Mouse (Mus musculus) liver, postnatal 0 days (tissue): ENCODE measurements around the gene Casp4. TPM values are rescaled to one million over a fixed set of nuclear protein-coding genes. Genes with fewer than 3 reads are reported as not detected.

Experiments used
- ATAC-seq: fragments of 200-750 bp; cut with Nextera tagmentation; 2 replicates; pipeline ENCODE4 v1.8.0; 2017; ENCODE audit warnings: mild to moderate bottlenecking, moderate library complexity
- DNase-seq: peaks from one replicate; pipeline ENCODE4 v3.0.0-alpha.2; 2016
- H3K27ac ChIP-seq: fragments of 300-500 bp; sonication (generic); 2 replicates; pipeline ENCODE4 v1.5.1; 2014; ENCODE audit warnings: antibody characterized with exemption, moderate library complexity, mild to moderate bottlenecking, low read depth
- H3K27me3 ChIP-seq: fragments of 300-500 bp; sonication (generic); 2 replicates; pipeline ENCODE4 v1.6.1; 2014; ENCODE audit warnings: low read length, control low read depth, mixed read lengths; ENCODE audit not compliant: insufficient read depth
- H3K36me3 ChIP-seq: fragments of 300-500 bp; sonication (generic); replicated peaks from 2 replicates; pipeline ENCODE4 v1.6.1; 2014; ENCODE audit warnings: mild to moderate bottlenecking, control low read depth, low read length, moderate library complexity, mixed read lengths; ENCODE audit not compliant: insufficient read depth
- H3K4me1 ChIP-seq: fragments of 300-500 bp; sonication (generic); 2 replicates; pipeline ENCODE4 v1.6.1; 2014; ENCODE audit warnings: antibody characterized with exemption, mild to moderate bottlenecking, control low read depth; ENCODE audit not compliant: insufficient read depth
- H3K4me2 ChIP-seq: fragments of 300-500 bp; sonication (generic); 2 replicates; pipeline ENCODE4 v1.6.1; 2014; ENCODE audit warnings: low read depth, mild to moderate bottlenecking, low read length, moderate library complexity, mixed read lengths
- H3K4me3 ChIP-seq: fragments of 300-500 bp; sonication (generic); 2 replicates; pipeline ENCODE4 v1.5.1; 2014; ENCODE audit warnings: low read depth, low read length
- H3K9ac ChIP-seq: fragments of 300-500 bp; sonication (generic); replicated peaks from 2 replicates; pipeline ENCODE4 v1.6.1; 2014; ENCODE audit warnings: mild to moderate bottlenecking, moderate library complexity
- H3K9me3 ChIP-seq: fragments of 300-500 bp; sonication (generic); 2 replicates; pipeline ENCODE4 v1.6.1; 2016; ENCODE audit warnings: mild to moderate bottlenecking, control low read depth, low read length, mixed read lengths
- CTCF ChIP-seq: sonication (generic); IDR thresholded peaks from 2 replicates; pipeline ENCODE4 v1.5.1; 2016; ENCODE audit warnings: antibody characterized with exemption, low read depth
- EP300 ChIP-seq: IDR thresholded peaks from 2 replicates; pipeline ENCODE4 v1.6.1; 2016; ENCODE audit warnings: antibody characterized with exemption, low read depth, mild to moderate bottlenecking
- WGBS: fragments of 180-500 bp; shearing (Covaris S2); extraction: QIAGEN DNeasy Blood & Tissue Kit; methylation state at CpG from one replicate; pipeline ENCODE4 v1.1.7; 2014; ENCODE audit not compliant: insufficient replicate concordance; 5-methylcytosine and 5-hydroxymethylcytosine counted together
- polyA plus RNA-seq: library from polyadenylated mRNA; unstranded; fragments of >200 nt; fragmentation: Nextera tagmentation; extraction: Ambion mirVana; gene quantifications from 2 replicates; pipeline ENCODE4 v1.2.1, GENCODE M21; 2015

The Casp4 gene
- polyA plus RNA-seq, 1 experiment from 2014 or later, result 2.1 TPM

- DNase-seq, result no peak
- no peaks in the 10 kb centered on the region for H3K36me3 ChIP-seq
- TF ChIP-seq CTCF (no peak), EP300 (no peak)
Measured at GRCm38 (mm10) chr9:5286597-5286996, 22.0 kb upstream of the Casp4 start.

GRCm38 (mm10) chr9:5296354-5297237 is 12.0 kb upstream of the Casp4 start:
- Histone ChIP-seq H3K4me1 (no peaks in the 10 kb centered on the region), H3K36me3 (no peaks in the 10 kb centered on the region), H3K4me2 (no peak overlapping the region), H3K27me3 (no peaks in the 10 kb centered on the region), H3K9me3 (no peaks in the 10 kb centered on the region), H3K4me3 (no peak overlapping the region), H3K9ac (no peak overlapping the region), H3K27ac (no peak overlapping the region)
- ATAC-seq (no peak), DNase-seq (no peak)
- 53% methylated on average over 2 of the region's 2 CpGs for WGBS
- TF ChIP-seq EP300 (no peak), CTCF (no peak)

More at GRCm38 (mm10) chr9:5286597-5286996, 22.0 kb upstream of the Casp4 start:
- Histone ChIP-seq H3K4me2 (no peak overlapping the region), H3K9me3 (no peaks in the 10 kb centered on the region), H3K27ac (no peak overlapping the region), H3K4me3 (no peak overlapping the region), H3K27me3 (no peaks in the 10 kb centered on the region), H3K4me1 (no peaks in the 10 kb centered on the region), H3K9ac (no peak overlapping the region)
- no peak for ATAC-seq

GRCm38 (mm10) chr9:5298329-5299131 is 10.1 kb upstream of the Casp4 start, which contains the start of gene Casp1:
Gene Casp1 (plus strand): TSS chr9:5298517.
- no peaks in the 10 kb centered on the region for H3K4me1 ChIP-seq
- no peak for TF ChIP-seq CTCF
- no peak for TF ChIP-seq EP300
- H3K9me3 ChIP-seq, result no peaks in the 10 kb centered on the region
- no peak within 1 kb of the TSS for H3K9ac ChIP-seq
- ATAC-seq (peak; percentile 57), DNase-seq (no peak)
- 54% methylated on average over 11 of the region's 11 CpGs for WGBS
- H3K36me3 ChIP-seq, result no peaks in the 10 kb centered on the region
- no peaks in the 10 kb centered on the region for H3K27me3 ChIP-seq
- H3K4me2 ChIP-seq, result peak within 1 kb of the TSS; percentile 42
- H3K27ac ChIP-seq, result peak within 1 kb of the TSS; percentile 57; the same call in 1 of the 2 replicates
- H3K4me3 ChIP-seq, result peak within 1 kb of the TSS; percentile 29

GRCm38 (mm10) chr9:5299132-5299381 is 9.6 kb upstream of the Casp4 start:
- no peaks in the 10 kb centered on the region for H3K4me1 ChIP-seq
- WGBS, result 46% methylated on average over 2 of the region's 2 CpGs

GRCm38 (mm10) chr9:5310112-5310511 is 1.5 kb downstream of the Casp4 start:
- DNase-seq, result no peak

More at GRCm38 (mm10) chr9:5299132-5299381, 9.6 kb upstream of the Casp4 start:
- peak overlapping the region; percentile 29; the same call in 1 of the 2 replicates for H3K4me3 ChIP-seq
- no peaks in the 10 kb centered on the region for H3K27me3 ChIP-seq
- no peak for ATAC-seq
- no peaks in the 10 kb centered on the region for H3K36me3 ChIP-seq
- no peak for DNase-seq
- TF ChIP-seq EP300, result no peak
- TF ChIP-seq CTCF, result no peak
- H3K27ac ChIP-seq, result no peak overlapping the region
- H3K4me2 ChIP-seq, result peak overlapping the region; percentile 42
- no peaks in the 10 kb centered on the region for H3K9me3 ChIP-seq
- no peak overlapping the region for H3K9ac ChIP-seq

GRCm38 (mm10) chr9:5311435-5311834 is 2.8 kb downstream of the Casp4 start:
- WGBS, result 60% methylated on average over 4 of the region's 4 CpGs
- TF ChIP-seq EP300 (no peak), CTCF (no peak)
- no peaks in the 10 kb centered on the region for H3K9me3 ChIP-seq
- no peak overlapping the region for H3K27ac ChIP-seq
- ATAC-seq, result no peak
- H3K36me3 ChIP-seq, result no peaks in the 10 kb centered on the region
- no peaks in the 10 kb centered on the region for H3K4me1 ChIP-seq
- no peak overlapping the region for H3K9ac ChIP-seq
- H3K4me3 ChIP-seq, result no peak overlapping the region
- no peak for DNase-seq
- no peaks in the 10 kb centered on the region for H3K27me3 ChIP-seq
- no peak overlapping the region for H3K4me2 ChIP-seq

More at GRCm38 (mm10) chr9:5310112-5310511, 1.5 kb downstream of the Casp4 start:
- H3K36me3 ChIP-seq, result no peaks in the 10 kb centered on the region
- H3K4me3 ChIP-seq, result no peak overlapping the region
- H3K4me2 ChIP-seq, result peak overlapping the region; percentile 43; the same call in 1 of the 2 replicates
- H3K27me3 ChIP-seq, result no peaks in the 10 kb centered on the region
- ATAC-seq, result no peak
- H3K9me3 ChIP-seq, result no peaks in the 10 kb centered on the region
- H3K4me1 ChIP-seq, result no peaks in the 10 kb centered on the region
- H3K27ac ChIP-seq, result no peak overlapping the region
- H3K9ac ChIP-seq, result no peak overlapping the region
- TF ChIP-seq EP300 (no peak), CTCF (no peak)
